Mouse (Mus musculus) stomach, adult 2 months (tissue): ENCODE results near the gene Emc9. TPM values are rescaled to one million over a fixed set of nuclear protein-coding genes. Genes with fewer than 3 reads are reported as not detected.

Experiments used
- polyA plus RNA-seq: library from polyadenylated mRNA; depleted of rRNA; stranded (reverse); fragments of >200 nt; gene quantifications from 2 replicates; pipeline ENCODE4 v1.2.3, GENCODE M21; 2012; rRNA removed

Gene Emc9
- 8.2 and 12.0 TPM in 2 replicates for polyA plus RNA-seq

DNA sequence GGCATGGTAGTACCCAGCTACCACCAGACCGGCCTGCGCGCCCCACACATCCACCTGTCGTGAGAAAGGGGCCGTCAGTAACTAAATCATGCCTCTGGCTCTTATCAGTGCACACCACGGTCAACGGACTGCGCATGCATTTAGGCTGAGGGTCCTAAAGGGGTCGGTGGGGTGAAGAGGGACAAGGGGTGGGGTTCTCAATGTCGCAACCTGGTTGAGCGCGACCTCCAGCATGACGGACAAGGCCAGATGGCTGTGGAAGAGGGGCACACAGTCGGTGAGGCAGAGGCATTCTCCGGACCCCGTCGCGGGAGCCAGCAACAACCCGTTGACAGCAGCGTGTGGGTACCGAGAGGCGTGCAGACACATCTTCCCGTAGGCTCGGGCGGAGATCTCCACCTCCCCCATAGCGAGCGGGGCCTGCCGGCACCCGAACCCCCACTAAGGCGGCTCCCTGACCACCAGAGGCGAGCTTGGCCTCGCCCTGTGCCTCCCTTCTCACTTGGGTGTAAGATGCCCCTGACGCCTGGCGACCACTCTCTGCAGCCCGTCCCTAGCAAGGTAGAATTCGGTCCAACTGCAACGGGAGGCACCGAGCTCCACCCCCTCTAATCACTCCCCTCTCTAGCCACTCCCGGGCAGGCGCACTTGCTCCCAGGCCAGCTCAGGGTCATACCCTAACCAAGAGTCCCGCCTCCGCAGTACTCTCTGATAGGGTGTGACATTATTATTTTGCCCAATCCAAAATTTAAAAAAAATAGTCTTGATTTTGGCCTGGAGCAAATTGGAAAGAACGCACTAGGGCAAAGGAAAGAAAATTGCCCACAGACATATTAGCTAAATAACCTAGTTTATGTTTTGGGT, at the start of gene Emc9:
TSS of gene Emc9 (minus strand) at position 601 of the 864 bp plus-strand sequence.

DNA sequence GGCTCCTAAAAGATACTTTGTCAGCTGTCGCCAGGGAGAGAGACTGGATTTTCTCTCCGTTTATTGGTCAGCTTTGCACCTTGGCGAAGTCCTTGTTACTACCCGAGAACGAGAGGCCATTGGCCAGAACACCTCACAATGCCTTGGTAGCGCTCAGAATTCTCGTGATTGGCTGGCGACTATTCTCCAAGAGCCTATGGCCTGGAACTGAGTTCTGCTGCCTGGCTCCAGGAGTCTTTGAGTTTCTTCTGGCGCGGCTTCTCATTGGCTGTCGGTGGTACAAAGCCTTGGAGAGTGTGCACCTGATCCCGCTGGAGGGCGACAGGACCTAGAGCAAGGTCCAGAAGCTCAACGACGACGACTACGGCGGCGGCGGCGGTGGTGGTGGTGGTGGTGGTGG, 32.7 kb upstream of the Emc9 start, which contains the start of gene Rec8:
TSS of gene Rec8 (plus strand) at position 216 of the 400 bp plus-strand sequence.

DNA sequence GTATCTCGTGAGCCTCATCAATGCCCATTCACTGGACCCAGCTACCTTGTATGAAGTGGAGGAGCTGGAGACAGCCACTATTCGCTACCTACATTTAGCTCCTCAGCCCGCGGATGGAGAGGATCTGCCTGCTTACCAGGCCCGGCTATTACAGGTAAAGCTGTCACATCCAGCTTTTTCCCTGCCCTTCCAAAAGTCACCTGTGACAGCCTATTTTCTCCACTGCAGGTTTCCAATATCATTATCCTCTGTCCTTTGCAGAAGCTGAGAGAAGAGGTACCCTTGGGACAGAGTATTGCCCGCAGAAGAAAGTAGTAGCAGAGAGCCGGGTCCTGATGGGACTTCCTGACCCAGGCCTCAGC, 18.1 kb upstream of the Emc9 start, which contains the start of gene Irf9:
TSS of gene Irf9 (plus strand) at position 301 of the 362 bp plus-strand sequence.

DNA sequence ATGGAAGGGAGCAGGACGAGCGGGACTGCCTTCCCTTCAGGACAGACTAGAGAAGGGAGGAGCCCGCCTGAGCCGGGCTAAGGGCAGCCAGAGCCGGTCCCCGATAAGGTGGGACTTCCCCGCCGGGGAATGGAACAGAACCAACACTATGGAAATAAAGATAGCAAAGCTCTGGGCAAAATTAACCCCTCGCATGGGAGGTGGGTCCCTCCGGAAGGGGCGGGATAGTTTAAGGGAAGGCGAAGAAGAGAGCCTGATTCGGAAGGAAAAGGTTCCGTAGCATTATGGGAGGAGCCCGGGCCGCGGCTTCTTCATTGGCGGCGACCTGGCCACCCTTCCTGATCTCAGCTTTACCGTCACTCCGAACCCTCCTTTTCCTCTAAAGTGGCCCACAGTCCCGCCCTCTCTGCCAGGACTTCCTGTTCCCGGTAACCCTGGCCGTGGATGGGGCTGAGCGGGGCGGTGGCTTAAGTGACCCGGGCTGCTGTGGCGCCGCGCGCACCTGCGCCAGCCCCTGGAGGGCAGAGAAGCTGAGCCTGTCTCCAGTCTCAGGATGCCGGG, 6.3 kb upstream of the Emc9 start, which contains the start of gene Rnf31:
TSS of gene Rnf31 (plus strand) at position 378 of the 561 bp plus-strand sequence.

DNA sequence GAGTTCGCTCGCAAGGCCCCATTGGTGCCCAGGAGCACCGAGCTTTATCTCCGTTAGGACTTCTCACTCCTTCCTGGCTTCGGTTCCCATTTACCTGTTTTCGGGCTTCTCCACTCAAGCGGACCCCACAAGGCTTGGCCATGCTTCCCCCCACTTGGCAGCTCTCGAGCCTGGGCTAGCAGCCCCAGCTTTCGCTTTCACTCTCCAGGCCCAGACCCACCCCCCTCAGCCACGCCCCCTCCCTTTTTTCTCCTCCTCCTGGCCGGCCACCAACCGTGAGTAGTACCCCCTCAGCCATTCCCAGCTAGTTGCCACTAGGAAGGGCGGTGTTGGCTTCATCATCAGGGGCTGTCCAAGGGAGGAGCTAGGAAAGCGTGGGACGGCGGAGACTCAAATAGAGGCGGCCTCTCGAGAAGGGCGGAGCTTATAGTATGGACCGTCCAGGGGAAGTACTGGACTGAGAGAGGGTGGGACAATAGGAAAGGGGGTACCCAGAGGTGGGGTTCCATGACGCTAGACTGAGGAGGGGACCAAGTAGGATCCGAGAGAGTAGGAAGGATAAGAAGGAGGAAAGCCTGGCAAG, 5.7 kb upstream of the Emc9 start, which contains the start of gene Psme2:
TSS of gene Psme2 (minus strand) at position 366 of the 583 bp plus-strand sequence.

DNA sequence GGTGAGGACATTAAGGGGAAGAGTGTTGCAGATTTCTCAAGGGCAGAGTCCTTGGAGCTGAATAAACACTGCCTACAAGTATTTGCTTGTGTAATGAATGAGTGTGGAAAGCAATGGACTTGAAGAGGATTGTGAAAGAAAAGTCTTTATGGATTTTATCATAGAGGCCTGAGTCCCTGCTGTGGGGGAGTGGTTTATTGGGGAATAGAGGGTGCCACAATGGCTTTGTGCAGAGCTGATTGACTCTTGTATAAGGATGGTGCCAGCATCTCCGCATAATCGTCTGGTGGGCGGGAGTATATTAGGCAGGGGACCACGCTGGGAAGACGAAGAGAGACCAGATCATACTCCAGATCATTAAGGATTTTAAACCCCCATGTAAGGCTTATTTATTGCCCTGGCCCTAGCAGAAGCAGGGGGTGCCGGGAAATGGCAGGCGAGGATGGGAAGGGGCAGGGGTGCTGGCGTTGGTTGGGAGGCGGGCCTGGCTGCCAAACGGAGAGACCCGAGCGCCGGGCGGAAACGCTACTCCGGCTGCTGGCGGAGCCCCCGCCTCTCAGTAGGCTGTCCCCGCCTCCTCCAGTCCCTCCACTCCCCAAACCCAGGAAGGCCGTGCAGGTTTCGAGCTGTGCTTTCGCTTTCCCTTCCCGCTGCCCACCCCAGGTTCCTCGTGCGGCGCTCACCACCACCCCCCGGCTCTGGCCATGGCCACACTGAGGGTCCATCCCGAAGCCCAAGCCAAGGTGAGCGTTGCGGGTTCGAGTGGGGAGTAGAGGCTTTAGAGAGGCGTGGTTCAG, 7.0 kb downstream of the Emc9 start, which contains the start of gene Psme1:
TSS of gene Psme1 (plus strand) at position 253 of the 797 bp plus-strand sequence.

DNA sequence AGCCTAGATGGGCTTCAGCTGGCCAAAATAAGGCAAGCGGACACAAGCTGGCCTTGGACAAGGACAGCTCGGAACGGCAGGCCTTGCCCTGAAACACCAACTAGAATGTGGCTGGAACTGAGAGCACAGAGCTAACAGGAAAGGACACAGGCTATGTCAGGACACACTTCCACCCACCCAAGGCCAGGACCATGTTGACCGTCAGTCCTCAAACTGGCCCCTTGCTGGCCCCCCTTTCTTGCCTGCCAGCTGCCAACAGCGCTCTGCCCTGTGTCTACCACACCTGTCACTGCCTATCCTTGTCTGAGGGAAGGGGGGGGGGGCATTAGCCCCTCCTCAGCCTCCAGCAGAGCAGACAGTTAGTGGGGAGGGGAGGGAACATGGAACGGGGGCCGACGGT, 9.8 kb downstream of the Emc9 start, which contains the start of gene Fitm1:
TSS of gene Fitm1 (plus strand) at position 316 of the 400 bp plus-strand sequence.

DNA sequence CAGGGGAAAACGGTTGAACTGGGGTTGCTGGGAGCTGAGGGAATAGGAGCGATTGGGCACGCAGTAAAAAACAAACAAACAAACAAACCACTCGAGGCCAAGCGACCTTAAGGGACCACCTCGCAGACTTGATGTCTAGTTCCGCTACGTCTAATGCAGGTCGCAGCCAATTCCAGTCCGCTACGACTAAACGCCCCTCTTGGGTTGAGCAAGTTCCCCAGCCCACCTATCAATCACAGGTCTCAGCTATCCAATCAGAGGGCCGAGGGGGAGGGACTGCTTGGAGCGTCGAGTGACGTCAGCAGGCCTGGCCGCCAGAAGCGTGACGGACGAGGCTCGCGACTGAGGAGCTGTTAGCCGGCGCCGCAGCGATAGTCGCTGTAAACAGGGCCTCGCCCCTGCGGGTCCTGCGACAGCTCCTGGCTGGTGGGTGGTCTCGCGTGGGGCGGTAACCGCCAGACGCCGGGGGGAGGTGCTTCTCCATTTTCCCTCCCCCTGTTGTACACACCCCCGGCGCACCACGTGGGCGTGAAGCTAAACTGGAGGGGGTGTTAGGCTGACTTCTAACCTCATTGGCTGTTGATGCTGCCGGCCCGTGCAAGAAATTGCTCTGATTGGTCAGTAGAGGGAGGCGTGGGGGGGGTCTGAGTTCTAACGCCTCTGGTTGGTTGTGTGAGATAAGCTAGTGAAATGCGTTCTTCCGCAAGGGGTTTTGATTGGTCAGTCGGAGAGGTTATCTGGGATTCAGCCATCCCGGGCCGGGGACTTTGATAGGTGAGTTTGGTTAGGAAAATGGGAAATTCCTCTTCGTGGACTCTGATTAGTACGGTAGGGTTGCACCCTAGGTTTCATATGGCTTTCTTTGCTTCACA, 24.7 kb downstream of the Emc9 start, which contains the start of gene A730061H03Rik:
TSS of gene A730061H03Rik (minus strand) at position 205 of the 872 bp plus-strand sequence.

DNA sequence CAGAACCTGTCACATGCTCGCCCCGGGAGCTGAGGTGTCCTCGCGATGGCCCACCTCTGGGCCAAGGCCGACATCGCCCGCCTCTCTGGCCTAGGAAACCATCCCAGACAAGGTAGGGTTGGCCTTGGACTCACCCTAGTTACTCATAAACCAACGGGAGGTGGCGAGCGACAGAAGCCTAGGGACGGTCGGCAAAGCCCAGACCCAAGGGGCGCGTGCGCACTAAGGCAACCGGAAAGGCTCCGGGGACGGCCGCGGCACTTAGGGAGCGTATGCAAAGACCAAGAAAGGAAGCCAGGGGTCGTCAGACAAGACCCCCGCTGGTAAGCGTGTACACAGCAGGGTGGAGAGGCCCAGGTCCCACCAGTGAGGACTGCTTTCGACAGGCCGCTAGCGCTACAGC, 25.3 kb downstream of the Emc9 start, which contains the start of gene Dcaf11:
TSS of gene Dcaf11 (plus strand) at position 208 of the 403 bp plus-strand sequence.

DNA sequence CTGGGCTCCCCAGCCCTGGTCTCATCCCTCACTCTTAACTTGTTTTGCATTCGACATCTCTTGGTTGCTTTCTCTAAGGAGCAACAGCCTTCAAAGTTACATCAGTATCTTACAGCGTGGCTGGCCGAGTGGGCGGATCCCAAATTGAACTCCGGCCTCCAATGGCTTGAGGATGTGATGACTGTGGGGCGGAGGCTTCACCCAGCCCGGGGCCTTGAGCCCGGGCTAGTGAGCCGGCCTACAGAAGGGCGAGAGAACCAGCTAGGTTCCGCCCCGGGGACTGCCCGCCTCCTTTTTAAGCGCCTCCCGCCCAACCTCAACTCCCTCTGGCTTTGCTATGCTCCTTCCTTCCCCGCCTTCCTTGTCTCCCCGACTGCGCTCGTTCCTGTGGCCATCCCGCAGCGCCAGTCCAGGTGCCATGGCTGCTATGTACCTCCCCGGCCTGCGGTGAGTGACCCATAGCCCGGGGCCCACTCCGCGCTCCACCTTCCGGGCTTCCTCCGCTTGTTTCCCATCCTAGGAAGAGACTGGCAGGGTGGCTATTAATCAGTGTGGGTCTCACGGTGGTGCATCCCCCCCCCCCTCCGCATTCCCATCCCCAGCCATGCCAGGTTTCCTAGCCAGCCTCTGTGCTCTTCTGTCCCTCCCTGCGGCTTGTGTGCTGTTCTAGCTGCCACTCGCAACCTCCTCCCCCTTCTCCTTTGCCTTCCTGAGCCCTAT, 44.9 kb downstream of the Emc9 start, which contains the start of gene Pck2:
TSS of gene Pck2 (plus strand) at position 200 of the 720 bp plus-strand sequence.

Other genes starting within 250 kb of the Emc9 start
- 9.0 and 9.5 TPM in 2 replicates for gene Dhrs4, start 106.5 kb downstream of the Emc9 start, polyA plus RNA-seq
- gene Carmil3, start 94.7 kb downstream of the Emc9 start, polyA plus RNA-seq: 0.84 and 1.7 TPM in 2 replicates
- 0.02 and 0.04 TPM in 2 replicates for gene Cpne6, start 74.9 kb downstream of the Emc9 start, polyA plus RNA-seq
- not detected in 2 replicates for gene Nrl, start 60.3 kb downstream of the Emc9 start, polyA plus RNA-seq
- gene Pck2, start 45.0 kb downstream of the Emc9 start, polyA plus RNA-seq: 9.6 and 12.0 TPM in 2 replicates
- 34.1 and 39.6 TPM in 2 replicates for gene Dcaf11, start 25.3 kb downstream of the Emc9 start, polyA plus RNA-seq
- 0.36 and 0.43 TPM in 2 replicates for gene A730061H03Rik, start 24.9 kb downstream of the Emc9 start, polyA plus RNA-seq
- gene Fitm1, start 9.7 kb downstream of the Emc9 start, polyA plus RNA-seq: 5.4 and 7.6 TPM in 2 replicates
- 18.6 and 20.4 TPM in 2 replicates for gene Psme1, start 7.2 kb downstream of the Emc9 start, polyA plus RNA-seq
- gene Psme2, start 5.8 kb upstream of the Emc9 start, polyA plus RNA-seq: 20.5 and 26.3 TPM in 2 replicates
- 14.6 and 15.8 TPM in 2 replicates for gene Rnf31, start 6.4 kb upstream of the Emc9 start, polyA plus RNA-seq
- 20.0 and 20.2 TPM in 2 replicates for gene Irf9, start 18.3 kb upstream of the Emc9 start, polyA plus RNA-seq
- gene Rec8, start 32.7 kb upstream of the Emc9 start, polyA plus RNA-seq: 4.1 and 5.4 TPM in 2 replicates
- gene Ipo4, start 50.7 kb upstream of the Emc9 start, polyA plus RNA-seq: 31.9 and 34.9 TPM in 2 replicates
- gene Gm49378, start 52.6 kb upstream of the Emc9 start, polyA plus RNA-seq: 8.5 and 8.6 TPM in 2 replicates
- gene Tm9sf1, start 58.5 kb upstream of the Emc9 start, polyA plus RNA-seq: 55.0 and 58.0 TPM in 2 replicates
- 0.38 and 0.49 TPM in 2 replicates for gene Tssk4, start 64.9 kb upstream of the Emc9 start, polyA plus RNA-seq
- 6.8 and 7.4 TPM in 2 replicates for gene Mdp1, start 75.2 kb upstream of the Emc9 start, polyA plus RNA-seq
- gene Gmpr2, start 86.6 kb upstream of the Emc9 start, polyA plus RNA-seq: 3.7 and 4.7 TPM in 2 replicates
- gene Nedd8, start 86.8 kb upstream of the Emc9 start, polyA plus RNA-seq: 167 and 187 TPM in 2 replicates
- gene Tinf2, start 96.5 kb upstream of the Emc9 start, polyA plus RNA-seq: 3.1 and 4.4 TPM in 2 replicates
- 29.4 and 45.8 TPM in 2 replicates for gene Tgm1, start 128.6 kb upstream of the Emc9 start, polyA plus RNA-seq
- gene Rabggta, start 137.0 kb upstream of the Emc9 start, polyA plus RNA-seq: 24.3 and 27.3 TPM in 2 replicates
- 50.3 and 51.5 TPM in 2 replicates for gene Dhrs1, start 160.4 kb upstream of the Emc9 start, polyA plus RNA-seq
- 5.8 and 6.9 TPM in 2 replicates for gene Nop9, start 160.4 kb upstream of the Emc9 start, polyA plus RNA-seq
- gene Cideb, start 173.2 kb upstream of the Emc9 start, polyA plus RNA-seq: 16.4 and 17.4 TPM in 2 replicates
- gene Ltb4r2, start 176.1 kb upstream of the Emc9 start, polyA plus RNA-seq: 5.8 and 10.2 TPM in 2 replicates
- 5.6 and 10.4 TPM in 2 replicates for gene Ltb4r1, start 180.7 kb upstream of the Emc9 start, polyA plus RNA-seq
- gene Adcy4, start 198.8 kb upstream of the Emc9 start, polyA plus RNA-seq: 8.0 and 9.3 TPM in 2 replicates
- 16.6 and 17.9 TPM in 2 replicates for gene Ripk3, start 203.6 kb upstream of the Emc9 start, polyA plus RNA-seq
- gene Nfatc4, start 237.8 kb upstream of the Emc9 start, polyA plus RNA-seq: 13.1 and 15.8 TPM in 2 replicates